Mouse (Mus musculus): ENCODE results near the gene Gm21093.
"Not testable (repeated sequence)": the region's sequence is repeated elsewhere in the genome, so short reads cannot be mapped to it uniquely, and the experiment has no call there.

Gene Gm21093

DNA sequence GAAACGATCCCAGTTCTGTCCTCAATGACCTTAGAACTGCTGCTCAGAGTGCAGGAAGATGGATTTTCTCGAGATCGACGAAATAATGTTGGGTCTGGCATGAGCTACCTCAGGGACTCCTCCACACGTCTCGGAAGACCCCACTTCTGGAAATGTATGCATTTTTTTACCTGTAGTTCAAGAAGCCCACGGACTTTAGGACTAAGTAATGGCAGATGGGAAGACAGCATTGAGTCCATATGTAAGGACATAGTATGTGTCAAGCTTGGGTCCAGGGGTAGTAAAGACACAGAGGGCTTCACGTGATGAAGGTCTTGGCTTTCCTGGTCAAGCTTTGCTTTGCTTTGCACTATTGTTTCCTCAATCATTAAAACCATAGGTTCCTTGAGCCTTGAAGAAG lies at the start of gene Gm21093:
Gm21093 (minus strand) TSS at position 101 of the 400 bp plus-strand sequence.
- not testable (repeated sequence) for DNase-seq (ENCODE audit: extremely low read depth, insufficient read length, low spot score)
